Mouse (Mus musculus) heart, adult 2 months (tissue): Measurements from ENCODE around the gene Fads2.

Source experiments
- CTCF ChIP-seq: fragments of 200-600 bp; IDR thresholded peaks from 2 replicates; pipeline ENCODE4 v1.8.1; 2022; ENCODE audit warnings: antibody characterized with exemption, mild to moderate bottlenecking, moderate library complexity
- EP300 ChIP-seq: fragments of 200-500 bp; IDR thresholded peaks from 2 replicates; pipeline ENCODE4 v1.6.1; 2011; ENCODE audit warnings: low read depth, low read length, control low read depth; ENCODE audit not compliant: insufficient read depth
- POLR2A ChIP-seq: fragments of 200-500 bp; IDR thresholded peaks from 2 replicates; pipeline ENCODE4 v1.6.1; 2011; ENCODE audit warnings: mild to moderate bottlenecking, low read depth, low read length, control low read depth; ENCODE audit not compliant: insufficient read depth

DNA sequence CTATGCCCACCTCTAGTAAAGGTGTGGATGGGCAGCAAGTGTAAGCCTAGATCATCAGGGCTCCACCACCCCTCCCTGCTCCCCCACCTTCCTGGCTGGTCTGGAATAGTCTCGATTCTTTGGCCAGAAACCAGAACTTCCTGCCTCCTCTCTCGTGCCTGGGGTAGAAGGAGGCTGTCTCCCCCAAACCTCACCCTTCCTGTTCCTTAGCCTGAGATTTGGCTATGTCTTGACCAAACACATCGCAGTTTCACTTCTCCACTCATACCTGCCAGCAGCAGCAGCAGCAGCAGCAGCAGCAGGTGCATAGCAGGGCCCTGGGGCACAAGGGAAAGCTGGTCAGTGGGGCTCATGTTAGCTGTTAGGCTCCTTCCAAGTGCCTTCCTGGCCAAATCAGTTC lies 54.6 kb downstream of the Fads2 start:
- TF ChIP-seq POLR2A: no peak
- TF ChIP-seq CTCF: no peak
- no peak for TF ChIP-seq EP300
